Mouse (Mus musculus): ENCODE data around the gene Nxn.
A peak's percentile ranks its signal among the peaks of the same experiment; 100 is the strongest.

The Nxn gene

DNA sequence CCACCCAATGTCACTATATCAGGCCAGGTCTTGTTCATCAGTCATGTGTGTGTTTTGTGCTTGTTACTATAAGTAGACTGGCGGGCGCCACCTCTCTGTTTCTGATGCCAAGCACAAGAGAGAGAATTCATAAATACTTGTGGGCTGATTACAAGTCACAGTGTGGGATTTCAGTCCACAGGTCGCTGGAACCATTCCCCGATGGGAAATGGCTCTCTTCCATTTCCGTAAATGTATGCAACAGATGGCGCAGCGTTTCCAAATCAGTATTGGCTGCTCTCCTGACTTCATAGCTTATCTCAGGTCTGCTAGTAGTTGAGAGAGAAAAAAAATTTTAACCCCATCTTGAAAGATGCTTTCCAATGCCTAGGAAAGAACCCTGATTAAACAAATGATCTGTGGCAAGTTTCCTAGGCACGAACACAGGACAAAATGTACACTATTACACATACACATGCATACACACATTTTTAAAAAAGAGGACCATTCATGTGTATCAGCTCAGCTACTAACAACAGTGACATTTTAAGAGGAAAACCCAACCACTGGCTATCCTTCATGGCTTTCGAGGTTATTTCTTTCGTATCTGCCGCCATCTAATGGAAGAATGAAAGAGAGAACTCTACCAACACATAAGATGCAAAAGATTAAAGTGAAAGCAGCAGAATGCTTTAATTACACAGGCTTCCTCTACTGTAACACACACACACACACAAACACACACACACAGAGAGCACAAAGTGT lies 819 bp upstream of the Nxn start:
- DNase-seq (ENCODE audit: low spot score), result no peak

DNA sequence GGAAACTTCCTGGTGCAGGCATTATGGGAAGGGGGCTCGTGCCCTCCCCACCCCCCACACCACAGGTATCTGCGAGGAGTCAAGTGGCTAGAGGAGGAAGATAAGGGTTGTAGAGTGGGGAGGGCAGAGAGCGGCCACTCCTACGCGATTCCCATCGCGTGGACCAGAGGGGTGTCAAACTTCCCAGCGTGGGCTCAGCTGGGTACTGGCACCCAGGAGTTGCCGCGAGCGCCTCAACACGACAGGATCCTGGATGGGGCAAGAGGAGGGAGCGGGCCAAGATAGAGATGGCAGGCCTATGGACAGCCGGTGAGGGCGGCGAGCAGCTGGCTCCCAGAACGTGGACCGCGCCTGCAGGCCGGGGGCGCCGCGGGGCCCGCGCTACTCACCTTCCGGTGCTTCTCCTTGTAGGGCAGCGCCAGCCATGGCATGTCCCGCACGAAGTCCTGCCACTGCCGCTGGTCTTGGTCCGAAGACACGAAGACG lies 585 bp downstream of the Nxn start:
- DNase-seq (ENCODE audit: low spot score), result no peak

DNA sequence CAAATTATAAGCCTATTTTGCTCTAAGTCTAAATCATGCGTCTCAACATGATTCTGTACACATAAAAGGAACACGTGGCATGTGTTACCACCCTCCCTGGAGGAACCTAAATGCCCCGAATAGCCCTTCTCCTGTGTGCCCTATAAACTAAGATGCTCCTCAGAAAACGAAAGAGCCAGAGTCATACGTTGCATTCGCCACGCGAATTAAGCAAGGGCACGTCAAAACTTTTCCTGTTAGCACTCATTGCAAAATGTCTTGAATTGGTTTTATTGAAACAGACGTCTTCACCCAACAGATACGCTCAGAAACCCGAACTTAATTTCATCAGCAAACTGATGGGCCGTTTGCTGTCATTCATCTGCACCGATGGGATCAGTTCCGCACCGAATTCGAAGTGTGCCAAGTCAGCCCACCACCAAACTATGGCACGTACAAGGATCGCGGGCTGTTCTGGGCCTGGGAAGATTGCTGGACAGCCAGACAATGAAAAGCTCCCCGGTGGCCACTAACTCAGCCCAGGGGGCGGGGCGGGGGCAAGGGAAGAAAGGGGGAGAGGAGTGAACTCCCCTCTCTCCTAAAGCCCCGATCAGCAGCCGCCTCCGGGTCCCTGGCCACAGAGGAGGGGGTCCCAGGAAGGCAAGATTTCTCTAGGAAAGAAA lies 1.2 kb downstream of the Nxn start:
- DNase-seq (ENCODE audit: low spot score), result no peak

DNA sequence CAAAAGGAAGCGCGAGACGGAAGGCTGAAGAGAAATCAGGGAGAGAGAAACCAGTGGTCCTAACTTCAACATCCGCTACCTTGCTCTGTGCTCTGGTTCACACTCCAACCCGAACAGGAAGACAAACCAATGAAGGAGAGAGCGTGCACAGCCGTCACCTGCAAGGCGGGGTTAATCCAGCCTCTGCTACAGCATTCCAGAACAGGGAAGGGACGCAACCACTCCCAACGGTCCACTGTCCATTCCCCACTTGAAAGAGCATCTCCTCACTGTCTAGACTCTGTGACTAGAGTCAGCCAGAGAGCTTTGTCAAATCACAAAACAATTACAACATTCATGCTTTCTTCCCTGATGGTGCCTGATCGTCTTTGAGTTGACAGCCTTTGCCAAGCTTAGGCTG lies 5.9 kb downstream of the Nxn start:
- DNase-seq (ENCODE audit: low spot score), result no peak

DNA sequence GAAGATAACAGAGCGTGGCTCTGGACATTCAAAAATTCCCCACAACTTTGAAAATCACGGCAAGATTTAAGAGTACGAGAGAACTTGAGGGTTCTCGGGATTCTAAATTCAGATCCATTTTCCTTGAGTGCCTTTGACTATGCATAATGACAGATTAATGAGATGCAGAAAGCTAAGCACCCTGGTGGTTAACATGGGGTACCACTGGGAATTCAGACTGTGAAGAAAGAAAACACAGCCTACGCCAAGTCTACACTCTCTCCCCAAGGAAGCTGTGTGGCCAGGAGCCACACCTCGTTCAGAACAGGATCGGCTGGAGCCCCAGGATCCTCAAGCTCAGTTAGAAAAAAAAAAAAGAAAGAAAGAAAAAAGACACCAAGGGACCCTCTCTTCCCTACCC lies 6.4 kb downstream of the Nxn start:
- DNase-seq (ENCODE audit: low spot score), result no peak

DNA sequence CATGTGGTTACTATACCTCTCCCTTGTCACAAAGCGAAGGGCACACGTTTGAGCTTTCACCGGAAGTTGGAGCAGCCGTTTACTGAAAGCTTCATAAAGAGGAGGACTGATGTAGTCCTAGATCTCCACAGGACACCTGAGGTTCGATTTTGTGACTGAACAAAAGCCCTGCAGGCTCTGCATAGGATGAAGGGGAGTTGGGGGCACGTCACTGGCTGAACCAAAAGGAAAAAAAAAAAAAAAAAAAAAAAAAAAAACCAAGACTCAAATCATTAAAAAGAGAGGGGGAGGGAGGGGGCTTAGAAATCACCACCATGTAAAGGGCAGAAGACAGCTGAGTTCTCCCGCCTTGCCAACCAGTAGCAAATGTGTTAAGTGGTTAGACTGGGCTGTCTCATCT lies 10.2 kb downstream of the Nxn start:
- DNase-seq (ENCODE audit: low spot score), result no peak

DNA sequence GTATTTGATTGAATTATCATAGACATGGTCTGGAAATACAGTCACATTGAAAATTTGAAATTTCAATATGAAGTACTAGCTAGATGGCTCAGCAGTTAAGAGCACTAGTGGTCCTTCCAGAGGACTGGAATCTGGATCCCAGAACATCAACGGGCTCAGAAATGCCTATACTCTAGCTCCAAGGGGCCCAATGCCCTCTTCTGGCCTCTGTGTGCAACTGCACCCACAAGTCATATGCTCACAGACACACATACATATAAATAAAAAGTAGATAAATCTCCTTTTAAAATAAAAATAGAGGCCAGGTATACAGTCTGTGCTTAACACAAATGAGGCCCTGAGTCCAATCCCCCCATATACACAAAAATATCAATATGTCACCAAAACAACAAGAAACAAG lies 11.8 kb downstream of the Nxn start:
- no peak for DNase-seq (ENCODE audit: low spot score)

DNA sequence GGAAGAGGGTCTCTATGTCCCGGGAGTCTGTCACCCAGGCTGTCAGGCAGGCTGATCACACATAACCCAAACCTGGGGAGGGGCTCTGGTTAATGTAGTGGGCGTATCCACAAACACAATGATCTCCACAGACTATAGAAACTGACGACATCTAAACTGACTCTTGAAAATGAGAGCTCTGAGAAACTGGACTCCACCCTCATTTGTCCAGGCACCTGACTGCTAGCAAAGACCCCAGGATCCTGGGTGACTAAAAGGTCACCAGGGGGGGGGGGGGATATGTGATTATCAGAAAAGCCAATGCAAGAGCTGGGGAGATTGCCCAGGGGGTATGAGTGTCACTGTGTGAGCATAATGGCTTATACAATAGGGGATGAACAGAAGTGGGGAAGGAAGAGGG lies 13.2 kb downstream of the Nxn start:
- no peak for DNase-seq (ENCODE audit: low spot score)

DNA sequence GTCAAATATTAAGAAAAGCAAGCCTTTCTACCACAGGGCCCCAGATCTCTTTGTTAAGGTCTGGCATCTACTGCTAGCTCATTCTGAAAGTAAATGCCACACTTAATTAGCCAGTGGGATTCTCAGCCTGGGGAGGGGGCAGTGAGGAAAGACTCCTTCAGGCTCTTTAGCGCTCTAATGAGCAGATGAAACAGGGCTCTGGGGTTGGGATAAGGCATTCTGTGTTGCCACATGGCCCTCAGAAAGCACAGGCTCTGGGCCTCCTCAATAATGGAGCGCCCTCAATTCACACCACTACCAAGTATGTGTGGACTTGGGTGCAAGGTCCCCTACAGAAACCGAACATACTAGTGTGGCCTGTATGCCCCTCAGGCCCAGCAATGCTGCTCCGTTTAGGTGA lies 13.9 kb downstream of the Nxn start:
- DNase-seq (ENCODE audit: low spot score), result no peak

DNA sequence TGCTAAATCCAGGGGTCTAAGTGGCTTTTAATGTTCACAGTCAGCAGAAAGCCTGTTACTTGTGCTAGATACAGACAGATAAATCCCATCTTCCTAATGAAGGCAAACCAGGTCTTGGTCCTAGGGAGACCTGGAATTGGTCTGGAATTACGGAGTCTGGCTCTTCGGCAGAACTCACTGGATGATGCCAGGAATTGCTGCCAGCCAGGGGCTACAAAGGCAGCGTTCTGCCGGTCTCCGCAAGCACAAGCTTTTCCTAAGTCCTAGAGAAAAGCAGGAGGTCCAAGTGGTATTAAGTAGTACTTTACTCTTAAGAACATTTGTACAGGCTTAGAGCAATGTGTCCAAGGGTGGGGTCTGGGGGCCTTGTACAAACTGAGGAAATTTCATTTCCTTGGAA lies 14.6 kb downstream of the Nxn start:
- no peak for DNase-seq (ENCODE audit: low spot score)

DNA sequence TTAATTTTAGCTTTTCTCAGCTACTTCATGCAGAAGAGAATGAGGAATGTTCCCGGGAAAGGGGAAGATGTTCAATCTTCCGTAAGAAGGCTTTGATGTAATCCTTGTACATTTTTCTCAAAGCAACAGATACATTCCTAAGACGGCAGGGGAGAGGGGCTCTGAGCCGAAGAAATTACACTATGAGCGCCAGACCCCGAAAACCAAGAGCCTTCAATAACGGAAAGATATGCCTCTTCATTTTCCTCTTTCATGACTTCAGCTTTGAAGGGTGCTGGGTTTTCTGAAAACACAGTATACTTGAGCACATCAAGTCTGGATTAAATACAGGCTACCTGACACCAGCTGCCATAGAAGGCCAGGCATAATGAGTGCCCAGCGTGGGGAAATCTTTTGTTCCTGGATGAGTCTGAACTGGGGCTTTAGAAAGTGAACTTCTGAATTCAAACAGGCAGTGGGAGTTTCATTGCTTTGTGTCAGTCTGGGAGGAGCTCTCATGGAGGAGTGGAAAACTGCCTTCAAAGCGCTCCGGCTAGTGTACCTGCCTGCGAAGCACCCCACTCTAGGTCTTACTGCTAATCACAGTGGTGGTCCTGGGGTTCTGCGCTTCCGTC lies 16.1 kb downstream of the Nxn start:
- DNase-seq (ENCODE audit: low spot score), result no peak

DNA sequence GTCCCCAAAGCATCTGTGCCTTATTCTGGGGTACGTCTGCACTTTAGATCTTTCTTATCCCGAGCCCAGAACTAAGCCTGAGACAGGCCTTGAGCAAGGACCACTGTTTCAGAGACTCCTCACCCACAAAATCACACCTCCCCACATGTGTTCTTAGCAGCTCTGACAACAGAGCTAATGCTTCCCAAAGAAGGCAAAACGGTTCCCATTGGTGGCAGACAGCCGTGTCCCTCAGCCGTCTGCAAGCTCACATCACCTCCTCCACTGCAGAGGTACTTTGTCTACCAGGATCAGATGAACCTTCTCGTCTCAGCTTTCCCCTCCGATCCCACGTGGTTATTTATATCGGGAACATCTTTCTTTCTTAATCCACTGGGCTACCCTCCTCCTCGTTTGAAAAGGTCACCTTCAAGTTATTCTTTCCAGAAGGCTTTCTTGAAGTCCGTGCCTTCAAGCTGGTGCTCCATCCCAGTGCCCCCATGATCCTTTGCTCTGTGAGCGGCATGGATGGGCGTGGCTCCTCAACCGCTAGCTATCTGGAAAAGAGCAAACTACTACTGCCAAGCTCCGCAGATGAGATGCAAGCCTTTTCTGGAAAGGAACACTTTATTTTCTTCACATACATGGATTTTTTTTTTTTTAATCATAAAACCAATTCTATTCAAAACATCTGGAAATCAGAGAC lies 17.6 kb downstream of the Nxn start:
- no peak for DNase-seq (ENCODE audit: low spot score)

DNA sequence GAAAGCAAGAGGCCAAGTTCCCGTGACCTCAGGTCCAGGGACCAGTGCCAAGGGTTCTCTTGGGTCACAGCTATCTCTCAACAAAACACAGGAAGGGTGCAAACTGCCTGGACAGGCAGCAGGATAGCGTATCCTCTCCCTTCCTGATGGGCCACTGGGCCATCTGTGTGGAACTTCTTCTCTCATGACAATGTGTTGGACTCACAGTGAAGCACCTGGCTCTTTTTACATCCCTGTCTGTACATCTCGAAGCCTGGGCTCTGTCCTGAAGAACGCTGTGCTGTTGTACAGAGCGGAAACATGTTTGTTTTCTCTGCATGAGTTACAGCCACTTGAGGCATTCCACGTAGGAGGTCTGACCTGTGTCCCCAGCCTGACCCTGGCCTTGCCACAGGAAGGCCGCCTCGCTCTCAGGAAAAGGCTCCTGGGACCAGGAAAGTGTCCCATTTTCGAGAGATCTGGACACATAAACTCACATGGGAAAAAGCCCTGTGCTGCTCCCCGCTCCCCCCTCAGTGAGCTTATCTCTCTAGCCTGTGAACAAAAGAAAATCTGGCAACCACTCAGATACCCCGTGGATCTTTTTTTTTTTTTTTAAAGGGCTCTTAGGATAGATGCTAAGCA lies 18.9 kb downstream of the Nxn start:
- no peak for DNase-seq (ENCODE audit: low spot score)

DNA sequence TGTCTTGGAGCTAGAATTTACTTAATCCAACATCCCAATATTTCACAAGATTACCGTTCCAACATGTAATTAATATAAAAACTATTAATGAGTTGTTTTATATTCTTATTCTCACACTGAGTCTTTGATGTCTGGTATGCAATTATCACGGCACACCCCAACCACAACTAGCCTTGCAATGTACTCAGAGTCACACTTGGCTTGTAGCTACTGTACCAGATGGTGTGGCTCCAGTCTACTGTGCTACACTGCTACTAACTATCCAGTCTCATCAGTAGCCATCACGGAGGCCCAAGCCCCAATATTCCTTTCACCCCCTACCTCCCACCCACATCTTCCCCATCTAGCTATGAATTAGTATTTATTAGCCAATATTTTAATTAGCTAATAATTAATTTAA lies 22.5 kb downstream of the Nxn start:
- no peak for DNase-seq (ENCODE audit: low spot score)

DNA sequence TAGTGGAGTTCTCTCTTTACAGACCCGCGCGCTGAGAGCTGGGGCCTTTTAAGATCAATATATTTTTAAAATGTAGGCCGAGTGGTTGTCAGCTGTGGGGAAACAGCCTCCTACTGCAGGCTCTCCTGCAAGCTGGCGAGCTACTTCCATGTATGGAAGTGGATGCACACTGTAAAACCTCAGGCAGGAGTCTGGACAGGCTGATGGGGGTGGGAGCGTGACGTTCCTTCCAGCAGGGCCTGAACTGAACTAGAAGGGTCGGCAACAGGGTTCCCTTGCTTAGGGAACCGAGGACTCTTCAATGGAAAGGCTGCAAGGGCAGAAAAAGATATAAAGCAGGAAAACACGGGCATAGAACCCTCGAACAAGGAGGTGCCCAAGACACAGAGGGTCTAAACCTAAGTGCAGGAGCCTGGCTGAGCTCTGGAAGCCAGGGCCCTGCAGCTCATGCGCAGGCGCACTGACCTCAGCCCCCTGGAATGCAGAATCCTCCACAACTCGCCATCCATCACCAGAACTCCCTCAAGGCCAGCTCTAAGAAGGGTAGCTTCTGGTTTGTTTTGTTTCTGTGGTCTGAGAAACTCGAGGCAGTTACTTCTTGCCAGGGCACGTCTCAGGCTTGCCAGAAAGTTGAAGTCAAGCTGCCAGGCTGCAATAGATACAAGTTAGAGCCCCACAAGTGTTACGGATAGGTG lies 24.3 kb downstream of the Nxn start:
- DNase-seq (ENCODE audit: low spot score), result peak; percentile 73

DNA sequence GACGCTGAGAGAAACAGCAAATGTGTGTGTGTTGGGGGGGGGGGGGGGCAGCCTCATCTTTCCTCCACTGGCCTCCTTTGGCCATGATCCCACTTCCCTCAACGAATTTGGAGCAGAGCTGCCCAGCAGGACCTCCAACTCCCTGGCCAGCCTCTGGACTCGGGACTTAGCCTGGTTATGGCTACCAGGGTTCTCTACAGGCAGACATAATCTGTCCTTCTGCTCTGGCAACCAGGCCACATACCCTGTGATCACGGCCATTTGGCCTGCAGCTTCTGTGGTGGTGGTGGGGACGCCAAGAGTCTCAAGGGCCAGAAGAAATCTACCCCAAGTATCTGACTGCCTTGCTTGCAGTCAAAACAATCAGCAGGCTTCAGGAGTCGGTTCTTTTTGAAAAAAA lies 26.4 kb downstream of the Nxn start:
- no peak for DNase-seq (ENCODE audit: low spot score)

DNA sequence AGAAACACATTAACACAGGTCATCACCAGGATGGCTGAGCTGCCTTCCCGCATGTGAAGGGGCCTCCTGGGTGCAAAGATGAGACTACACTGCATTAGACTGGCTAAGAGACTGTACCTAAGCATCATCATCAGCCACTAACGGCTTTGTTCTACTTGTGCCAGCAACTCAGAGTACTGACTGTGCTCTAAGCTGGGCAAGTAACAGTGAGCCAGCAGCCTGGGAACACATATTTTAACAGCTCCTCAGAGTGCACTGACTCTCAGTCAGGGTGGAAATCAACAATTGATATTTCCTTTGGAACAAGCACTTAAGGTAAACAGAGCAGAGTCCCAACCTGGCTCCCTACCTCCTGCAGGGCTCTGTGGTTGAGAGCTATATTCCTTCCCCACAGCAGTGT lies 26.8 kb downstream of the Nxn start:
- DNase-seq (ENCODE audit: low spot score), result no peak

DNA sequence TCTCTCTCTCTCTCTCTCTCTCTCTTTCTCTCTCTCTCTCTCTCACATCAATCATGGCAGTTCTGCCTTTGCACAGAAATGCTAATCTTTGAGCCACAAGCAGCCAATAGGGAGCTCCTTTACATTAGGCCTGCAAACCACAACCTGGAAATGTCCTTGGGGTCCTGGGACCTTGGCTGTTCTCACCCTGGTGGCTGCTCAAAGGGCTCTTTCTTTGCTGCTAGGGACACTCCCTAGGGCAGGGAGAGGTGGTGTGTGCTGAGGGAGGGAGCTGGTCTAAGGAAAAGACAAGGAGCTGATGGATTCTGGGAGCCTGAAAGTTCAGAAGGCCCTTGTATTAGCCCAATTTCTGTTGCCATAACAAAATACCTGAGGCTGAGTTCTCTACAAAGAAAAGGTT lies 28.4 kb downstream of the Nxn start:
- DNase-seq (ENCODE audit: low spot score), result no peak

DNA sequence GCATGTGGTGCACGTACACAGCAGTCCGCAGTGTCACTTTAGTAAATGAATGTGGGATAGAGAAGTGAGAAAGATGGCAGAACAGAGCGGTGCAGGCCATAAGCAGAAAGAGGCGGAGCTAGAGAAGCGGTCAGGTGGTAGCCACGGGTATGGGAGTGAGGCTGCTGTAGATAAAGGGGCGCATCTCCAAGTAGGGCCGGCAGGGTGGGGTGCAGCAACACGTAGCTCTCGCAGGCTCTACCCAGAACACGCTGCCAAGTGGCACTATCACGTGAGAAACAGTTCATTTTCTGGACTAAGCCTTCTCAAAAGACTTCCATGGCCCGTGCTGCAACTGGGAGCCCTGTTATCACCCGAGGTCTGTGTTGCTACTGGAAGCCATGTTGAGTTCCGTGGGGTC lies 32.2 kb downstream of the Nxn start:
- DNase-seq (ENCODE audit: low spot score), result no peak

DNA sequence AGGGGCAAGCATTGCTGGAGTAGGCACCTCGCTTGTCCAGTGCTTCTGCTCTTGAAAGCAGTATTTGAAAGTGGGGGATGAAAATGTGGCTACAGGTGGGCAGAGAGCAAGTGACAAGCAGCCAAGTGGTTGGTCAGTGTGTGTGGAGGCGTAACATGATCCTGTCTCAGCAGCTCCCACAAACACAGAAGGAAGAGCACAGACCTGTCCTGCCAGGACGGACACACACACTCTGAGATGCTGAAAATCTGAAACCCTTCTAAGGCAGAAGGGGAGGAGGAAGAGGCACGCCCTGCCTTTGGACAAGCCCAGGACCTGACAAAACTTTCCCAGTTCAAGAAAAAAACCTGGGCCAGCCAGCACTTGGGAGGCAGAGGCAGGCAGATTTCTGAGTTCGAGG lies 34.9 kb downstream of the Nxn start:
- no peak for DNase-seq (ENCODE audit: low spot score)

DNA sequence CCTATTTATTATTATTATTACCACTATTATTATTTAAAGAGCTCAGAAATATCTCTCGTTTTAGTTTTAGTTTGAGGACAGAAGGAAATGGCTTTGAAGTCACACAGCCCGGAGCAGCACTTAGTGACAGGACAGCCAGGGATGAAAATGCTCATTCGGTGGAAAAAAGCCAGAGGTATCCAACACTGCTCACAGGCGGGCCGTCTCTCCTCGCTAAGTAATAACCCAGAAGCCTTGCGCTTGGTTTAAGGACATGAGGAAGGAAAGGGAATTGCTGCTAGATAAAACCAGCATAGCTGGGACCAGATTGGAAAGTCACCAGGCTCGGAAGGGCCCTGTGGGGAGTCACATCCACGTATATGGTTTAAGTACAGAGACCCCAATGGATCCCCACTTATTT lies 35.3 kb downstream of the Nxn start:
- DNase-seq (ENCODE audit: low spot score), result no peak

DNA sequence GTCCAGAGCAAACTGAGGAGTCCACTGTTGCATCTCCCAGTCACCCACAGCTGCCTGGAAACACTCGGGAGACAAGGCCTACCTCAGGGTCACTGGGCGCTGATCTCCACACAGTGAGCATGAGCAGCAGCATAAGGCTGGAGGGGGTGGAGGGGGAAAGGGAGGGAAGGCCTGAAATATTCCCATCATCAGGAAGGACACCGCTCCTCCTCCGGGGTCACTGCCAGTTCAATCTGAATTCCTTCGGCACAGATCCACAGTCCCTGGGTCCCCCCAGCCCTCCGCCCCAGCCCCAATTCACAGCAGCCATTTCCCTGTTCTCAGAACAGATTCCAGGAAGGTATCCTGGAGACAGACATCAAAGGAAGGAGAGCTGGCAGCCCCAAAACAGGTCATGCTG lies 35.8 kb downstream of the Nxn start:
- no peak for DNase-seq (ENCODE audit: low spot score)

Data from ovary, postnatal 14 days (tissue).